Mouse (Mus musculus) MEL (cell line): ENCODE measurements around the gene Gas7. TPM values are rescaled to one million over a fixed set of nuclear protein-coding genes. Genes with fewer than 3 reads are reported as not detected.

ENCODE experiments used
- DNase-seq: peaks from one replicate; pipeline ENCODE4 v3.0.0; 2011; ENCODE audit warnings: low read depth, low spot score
- H3K27ac ChIP-seq: 2 replicates; pipeline ENCODE4 v1.5.1; 2012; ENCODE audit warnings: low read depth, mild to moderate bottlenecking, control low read depth, low read length, moderate library complexity; ENCODE audit not compliant: control insufficient read depth
- H3K27me3 ChIP-seq, 2 experiments: fragments of 150-350 bp in 1 of 2; sonication (generic) in 1 of 2; 2 replicates each; pipeline ENCODE4 v1.6.1; 2012; ENCODE audit warnings: low read length in 2 of 2, mild to moderate bottlenecking in 2 of 2, improper control_type of control experiment in 1 of 2, moderate library complexity in 1 of 2; ENCODE audit not compliant: insufficient read depth in 2 of 2, control insufficient read depth in 1 of 2
- H3K36me3 ChIP-seq, 2 experiments: 2 replicates each; pipeline ENCODE4 v1.6.1; 2012 to 2014; ENCODE audit warnings: low read length in 2 of 2, improper control_type of control experiment in 1 of 2, inconsistent platforms in 1 of 2, mild to moderate bottlenecking in 1 of 2; ENCODE audit not compliant: insufficient read depth in 2 of 2, control insufficient read depth in 1 of 2
- H3K4me1 ChIP-seq, 2 experiments: fragments of 150-350 bp in 1 of 2; sonication (generic) in 1 of 2; 2 replicates each; pipeline ENCODE4 v1.6.1; 2012; ENCODE audit warnings: low read length in 2 of 2, improper control_type of control experiment in 1 of 2, mild to moderate bottlenecking in 1 of 2; ENCODE audit not compliant: insufficient read depth in 2 of 2, control insufficient read depth in 1 of 2
- H3K4me3 ChIP-seq, 2 experiments: fragments of 150-350 bp in 1 of 2; sonication (generic) in 1 of 2; 2 replicates each; pipeline ENCODE4 v1.5.1; 2012; ENCODE audit warnings: low read depth in 2 of 2, low read length in 2 of 2, mild to moderate bottlenecking in 2 of 2, moderate library complexity in 2 of 2, control low read depth in 1 of 2, improper control_type of control experiment in 1 of 2; ENCODE audit not compliant: control insufficient read depth in 1 of 2, insufficient read depth in 1 of 2
- H3K79me2 ChIP-seq: 2 replicates; pipeline ENCODE4 v1.6.1; 2012; ENCODE audit warnings: mild to moderate bottlenecking, low read length, moderate library complexity; ENCODE audit not compliant: control insufficient read depth, poor library complexity, insufficient read depth
- H3K9ac ChIP-seq: 2 replicates; pipeline ENCODE4 v1.6.1; 2012; ENCODE audit warnings: low read depth, mild to moderate bottlenecking, control low read depth, low read length, moderate library complexity; ENCODE audit not compliant: control insufficient read depth, poor library complexity, severe bottlenecking
- H3K9me3 ChIP-seq: fragments of 150-350 bp; sonication (generic); replicated peaks from 2 replicates; pipeline ENCODE4 v1.6.1; 2012; ENCODE audit warnings: mild to moderate bottlenecking, low read length, improper control_type of control experiment, moderate library complexity; ENCODE audit not compliant: insufficient read depth
- CHD1 ChIP-seq: IDR thresholded peaks from 2 replicates; pipeline ENCODE4 v1.6.1; 2012; ENCODE audit warnings: low read depth, mild to moderate bottlenecking, inconsistent platforms, low read length, improper control_type of control experiment
- CTCF ChIP-seq, 3 experiments: IDR thresholded peaks in 2 of 3; conservative IDR thresholded peaks in 1 of 3; 2 replicates each; pipeline ENCODE4 v1.5.1; 2011 to 2012; ENCODE audit warnings: low read length in 3 of 3, low read depth in 2 of 3, mild to moderate bottlenecking in 2 of 3, improper control_type of control experiment in 1 of 3, inconsistent platforms in 1 of 3, mixed read lengths in 1 of 3, moderate library complexity in 1 of 3; ENCODE audit not compliant: control insufficient read depth in 1 of 3, insufficient read depth in 1 of 3, poor library complexity in 1 of 3, severe bottlenecking in 1 of 3
- E2F4 ChIP-seq: IDR thresholded peaks from 2 replicates; pipeline ENCODE4 v1.6.1; 2011; ENCODE audit warnings: low read depth, low read length, improper control_type of control experiment, borderline replicate concordance
- ELF1 ChIP-seq: IDR thresholded peaks from 2 replicates; pipeline ENCODE4 v1.6.1; 2014; ENCODE audit warnings: low read depth, mild to moderate bottlenecking, inconsistent platforms, low read length, improper control_type of control experiment, moderate library complexity
- ETS1 ChIP-seq: IDR thresholded peaks from 2 replicates; pipeline ENCODE4 v1.6.1; 2012; ENCODE audit warnings: low read depth, mild to moderate bottlenecking, inconsistent platforms, low read length, improper control_type of control experiment, moderate library complexity
- GABPA ChIP-seq: IDR thresholded peaks from 2 replicates; pipeline ENCODE4 v1.6.1; 2012; ENCODE audit warnings: low read depth, mild to moderate bottlenecking, inconsistent platforms, low read length, improper control_type of control experiment, moderate library complexity
- JUND ChIP-seq: IDR thresholded peaks from 2 replicates; pipeline ENCODE4 v1.6.1; 2011; ENCODE audit warnings: low read depth, mild to moderate bottlenecking, improper control_type of control experiment, low read length
- MAFK ChIP-seq: IDR thresholded peaks from 2 replicates; pipeline ENCODE4 v1.6.1; 2011; ENCODE audit warnings: low read depth, mild to moderate bottlenecking, low read length, improper control_type of control experiment, borderline replicate concordance
- MAZ ChIP-seq: IDR thresholded peaks from 2 replicates; pipeline ENCODE4 v1.6.1; 2012; ENCODE audit warnings: low read depth, mild to moderate bottlenecking, inconsistent platforms, low read length, improper control_type of control experiment
- MXI1 ChIP-seq: IDR thresholded peaks from 2 replicates; pipeline ENCODE4 v1.6.1; 2011; ENCODE audit warnings: mild to moderate bottlenecking, low read depth, low read length, improper control_type of control experiment
- MYB ChIP-seq: IDR thresholded peaks from 2 replicates; pipeline ENCODE4 v1.6.1; 2011; ENCODE audit warnings: mild to moderate bottlenecking, low read depth, low read length, improper control_type of control experiment
- NRF1 ChIP-seq: IDR thresholded peaks from 2 replicates; pipeline ENCODE4 v1.6.1; 2014; ENCODE audit warnings: low read depth, mild to moderate bottlenecking, inconsistent platforms, low read length, improper control_type of control experiment, moderate library complexity; ENCODE audit not compliant: poor library complexity, insufficient read depth, severe bottlenecking
- POLR2AphosphoS2 ChIP-seq: IDR thresholded peaks from 2 replicates; pipeline ENCODE4 v1.6.1; 2011; ENCODE audit warnings: low read length, improper control_type of control experiment
- POLR2AphosphoS5 ChIP-seq: IDR thresholded peaks from 2 replicates; pipeline ENCODE4 v1.6.1; 2012; ENCODE audit warnings: low read depth, borderline replicate concordance, mild to moderate bottlenecking, inconsistent platforms, low read length, moderate library complexity, mixed read lengths
- RAD21 ChIP-seq: IDR thresholded peaks from 2 replicates; pipeline ENCODE4 v1.6.1; 2011; ENCODE audit warnings: mild to moderate bottlenecking, low read depth, low read length, improper control_type of control experiment
- RCOR1 ChIP-seq: IDR thresholded peaks from 2 replicates; pipeline ENCODE4 v1.6.1; 2012; ENCODE audit warnings: low read depth, mild to moderate bottlenecking, inconsistent platforms, low read length, improper control_type of control experiment
- SIN3A ChIP-seq: IDR thresholded peaks from 2 replicates; pipeline ENCODE4 v1.6.1; 2012; ENCODE audit warnings: low read length, improper control_type of control experiment, inconsistent platforms
- SMC3 ChIP-seq: IDR thresholded peaks from 2 replicates; pipeline ENCODE4 v1.6.1; 2011; ENCODE audit warnings: low read depth, low read length, improper control_type of control experiment
- TAL1 ChIP-seq: IDR thresholded peaks from 2 replicates; pipeline ENCODE4 v1.6.1; 2012; ENCODE audit warnings: mild to moderate bottlenecking, inconsistent platforms, low read length, moderate library complexity, mixed read lengths
- polyA plus RNA-seq, 2 experiments: library from polyadenylated mRNA; stranded (reverse) in 1 of 2; unstranded in 1 of 2; fragments of >175 nt in 1 of 2; fragments of >200 nt in 1 of 2; gene quantifications; 2 replicates each; pipeline versions ENCODE4 v1.2.1 to v1.2.4; 2012; ENCODE audit warnings: low replicate concordance in 2 of 2, low read depth in 1 of 2; ENCODE audit not compliant: insufficient read length in 2 of 2, insufficient read depth in 1 of 2, missing spikeins in 1 of 2
- total RNA-seq: library from RNA; depleted of rRNA; stranded (reverse); fragments of 300-350 nt; gene quantifications from 2 replicates; pipeline ENCODE4 v1.2.3, GENCODE M21; 2012

The Gas7 gene
- total and polyA plus RNA-seq, 3 experiments = 0.04 TPM; not detected in 2

DNA sequence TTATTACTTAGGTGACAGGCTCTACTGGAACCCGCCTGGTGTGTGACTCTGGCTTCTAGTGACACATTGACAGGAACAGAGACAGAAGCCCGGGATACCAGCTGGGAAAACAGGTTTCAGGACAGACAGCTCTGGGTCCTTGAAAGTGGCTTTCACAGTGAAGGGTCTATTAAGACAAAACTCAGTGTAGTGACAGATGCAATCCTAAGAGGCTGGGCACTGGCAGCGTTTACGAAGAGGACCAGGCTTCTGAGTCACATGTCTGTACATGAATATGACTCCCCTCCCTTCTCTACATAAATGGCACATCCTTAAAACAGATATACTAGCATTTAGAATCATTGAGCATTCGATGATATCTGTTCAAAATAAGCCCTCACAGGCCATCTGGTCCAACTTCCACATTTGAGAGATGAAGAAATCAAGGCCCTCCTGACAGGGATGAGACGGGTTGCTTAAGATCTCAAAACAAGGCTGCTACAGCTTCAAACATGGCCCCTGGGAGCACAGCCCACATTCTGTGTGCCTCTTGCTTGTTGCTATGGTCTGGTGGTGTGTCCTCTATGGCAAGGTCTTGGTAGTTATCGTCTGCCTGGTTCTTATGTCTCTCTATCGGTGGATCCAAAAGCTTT lies 133.1 kb downstream of the Gas7 start:
- DNase-seq = no peak
- no peaks in the 10 kb centered on the region for H3K4me1 ChIP-seq
- H3K27me3 ChIP-seq = no peaks in the 10 kb centered on the region

DNA sequence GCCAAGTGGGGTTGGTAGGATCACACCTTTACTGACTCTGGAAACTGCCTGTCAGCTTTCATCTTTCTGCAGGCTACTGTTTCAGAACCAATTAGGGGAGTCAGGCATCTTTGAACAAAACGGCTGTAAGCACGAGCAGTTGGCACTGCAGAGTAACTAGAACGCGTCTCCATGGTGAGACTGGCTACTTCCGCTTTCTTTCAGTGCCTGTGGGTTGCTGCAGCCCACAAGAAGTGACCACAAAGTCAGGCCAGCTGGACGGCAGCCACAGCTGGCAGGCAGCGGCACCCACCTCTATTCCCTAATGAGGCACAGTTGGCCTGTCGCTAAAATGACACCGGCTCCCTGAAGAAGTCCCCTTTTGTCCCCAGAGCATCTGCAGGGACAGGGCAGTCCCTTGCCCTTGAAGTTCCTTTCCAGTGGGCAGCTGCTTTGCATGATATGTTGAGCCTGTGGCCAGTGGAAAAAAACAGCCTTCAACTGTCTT lies 133.6 kb downstream of the Gas7 start:
- H3K27me3 ChIP-seq = no peaks in the 10 kb centered on the region
- TF ChIP-seq GABPA (no peak), SIN3A (no peak), NRF1 (no peak), POLR2AphosphoS2 (no peak), ELF1 (no peak), ETS1 (no peak), MAZ (no peak), TAL1 (no peak), RAD21 (no peak)

More for the DNA sequence above, 133.1 kb downstream of the Gas7 start:
- Histone ChIP-seq H3K36me3 (no peaks in the 10 kb centered on the region), H3K4me3 (no peak overlapping the region), H3K27ac (no peak overlapping the region), H3K9me3 (no peaks in the 10 kb centered on the region), H3K79me2 (no peaks in the 10 kb centered on the region), H3K9ac (no peak overlapping the region)
- TF ChIP-seq JUND = no peak
- TF ChIP-seq E2F4 = no peak
- no peak for TF ChIP-seq ELF1
- TF ChIP-seq SIN3A = no peak
- TF ChIP-seq MXI1 = no peak
- no peak for TF ChIP-seq POLR2AphosphoS5
- TF ChIP-seq MAFK = no peak
- no peak for TF ChIP-seq SMC3
- TF ChIP-seq RCOR1 = no peak
- TF ChIP-seq CTCF (IDR thresholded peaks at IDR 0.05 in 2 of 3, conservative IDR thresholded peaks at IDR 0.05 in 1 of 3; ENCODE audit: control insufficient read depth in 1 of 3, insufficient read depth in 1 of 3, low read depth in 2 of 3, low read length in 3 of 3, poor library complexity in 1 of 3, severe bottlenecking in 1 of 3) = no peak
- TF ChIP-seq MYB = no peak
- no peak for TF ChIP-seq CHD1

More for the DNA sequence above, 133.6 kb downstream of the Gas7 start:
- Histone ChIP-seq H3K4me1 (no peaks in the 10 kb centered on the region), H3K9ac (no peak overlapping the region), H3K79me2 (no peaks in the 10 kb centered on the region), H3K36me3 (no peaks in the 10 kb centered on the region), H3K27ac (no peak overlapping the region), H3K9me3 (no peaks in the 10 kb centered on the region), H3K4me3 (no peak overlapping the region)
- no peak for DNase-seq
